Mouse (Mus musculus) heart, postnatal 0 days (tissue): ENCODE measurements at regions not wholly inside any gene's neighbourhood (a gene's known extent, or its start where the extent isn't known, plus 50 kb on each side); places are given as distances from the start of the nearest gene placed in this dataset.

Source experiments
- ATAC-seq: fragments of 200-750 bp; cut with Nextera tagmentation; 2 replicates; pipeline ENCODE4 v1.8.0; 2017; ENCODE audit warnings: low read depth, moderate number of reproducible peaks, moderate library complexity; ENCODE audit not compliant: insufficient read depth
- DNase-seq: peaks from one replicate; pipeline ENCODE4 v3.0.0-alpha.2; 2016; ENCODE audit warnings: low spot score
- H3K27ac ChIP-seq: fragments of 300-500 bp; sonication (generic); 2 replicates; pipeline ENCODE4 v1.5.1; 2014; ENCODE audit warnings: low read depth, mild to moderate bottlenecking
- H3K27me3 ChIP-seq: fragments of 300-500 bp; sonication (generic); 2 replicates; pipeline ENCODE4 v1.6.1; 2014; ENCODE audit warnings: low read length, mixed read lengths; ENCODE audit not compliant: control insufficient read depth, insufficient read depth
- H3K36me3 ChIP-seq: fragments of 300-500 bp; sonication (generic); replicated peaks from 2 replicates; pipeline ENCODE4 v1.6.1; 2014; ENCODE audit warnings: low read length, mixed read lengths; ENCODE audit not compliant: control insufficient read depth, insufficient read depth
- H3K4me1 ChIP-seq: fragments of 300-500 bp; sonication (generic); 2 replicates; pipeline ENCODE4 v1.6.1; 2014; ENCODE audit warnings: antibody characterized with exemption; ENCODE audit not compliant: control insufficient read depth, insufficient read depth
- H3K4me2 ChIP-seq: fragments of 300-500 bp; sonication (generic); 2 replicates; pipeline ENCODE4 v1.6.1; 2014; ENCODE audit warnings: low read depth, mild to moderate bottlenecking, low read length, moderate library complexity
- H3K4me3 ChIP-seq: fragments of 300-500 bp; sonication (generic); 2 replicates; pipeline ENCODE4 v1.5.1; 2014; ENCODE audit warnings: low read depth, low read length
- H3K9ac ChIP-seq: fragments of 300-500 bp; sonication (generic); replicated peaks from 2 replicates; pipeline ENCODE4 v1.6.1; 2014; ENCODE audit warnings: low read depth, low read length, mixed read lengths
- H3K9me3 ChIP-seq: fragments of 300-500 bp; sonication (generic); replicated peaks from 2 replicates; pipeline ENCODE4 v1.6.1; 2016; ENCODE audit warnings: low read length; ENCODE audit not compliant: control insufficient read depth
- CTCF ChIP-seq: IDR thresholded peaks from 2 replicates; pipeline ENCODE4 v1.5.1; 2016; ENCODE audit warnings: antibody characterized with exemption, control low read depth, low read depth
- EP300 ChIP-seq: IDR thresholded peaks from 2 replicates; pipeline ENCODE4 v1.6.1; 2016; ENCODE audit warnings: antibody characterized with exemption, low read depth
- WGBS: fragments of 180-500 bp; shearing (Covaris S2); extraction: QIAGEN DNeasy Blood & Tissue Kit; methylation state at CpG from one replicate; pipeline ENCODE4 v1.1.7; 2014; 5-methylcytosine and 5-hydroxymethylcytosine counted together

- Histone ChIP-seq H3K27me3 (no peaks in the 10 kb centered on the region), H3K9me3 (0 out of 2 replicates have a peak, but pooled peaks cover 5% of the 10 kb centered on the region), H3K9ac (no peak overlapping the region), H3K36me3 (no peaks in the 10 kb centered on the region), H3K27ac (no peak overlapping the region), H3K4me3 (no peak overlapping the region), H3K4me1 (no peaks in the 10 kb centered on the region), H3K4me2 (no peak overlapping the region)
- 83% methylated on average over 13 of the region's 13 CpGs for WGBS
- no peak for TF ChIP-seq EP300
- TF ChIP-seq CTCF: no peak
- no peak for DNase-seq
- no peak for ATAC-seq
These were observed 62.7 kb upstream of the Spin1 start for GRCm38 (mm10) chr13:51037850-51038450.

DNA sequence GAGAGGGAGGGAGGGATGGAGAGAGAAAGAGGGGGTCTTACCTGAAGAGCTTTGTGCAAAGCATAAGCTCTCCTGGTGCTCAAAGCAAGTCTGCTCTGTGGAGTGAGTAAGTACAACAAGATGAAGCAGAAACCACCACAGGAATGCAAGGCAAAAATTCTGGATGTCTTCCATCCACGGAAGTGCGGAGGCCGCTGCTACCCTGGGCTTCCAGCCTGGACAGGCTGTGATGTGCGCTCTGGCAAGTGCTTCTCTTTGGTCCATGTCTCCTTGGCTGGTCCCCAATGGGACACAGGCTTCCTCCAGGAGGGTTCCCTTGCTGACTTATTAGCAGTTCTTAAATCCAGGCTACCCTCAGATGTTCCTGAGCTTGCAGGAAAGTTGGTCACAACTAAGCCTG lies 61.7 kb upstream of the Spin1 start:
- WGBS: 78% methylated on average over 4 of the region's 4 CpGs
- Histone ChIP-seq H3K36me3 (no peaks in the 10 kb centered on the region), H3K27me3 (no peaks in the 10 kb centered on the region), H3K4me1 (no peaks in the 10 kb centered on the region), H3K9me3 (peaks cover 14% of the 10 kb centered on the region), H3K4me3 (no peak overlapping the region), H3K9ac (no peak overlapping the region), H3K4me2 (no peak overlapping the region), H3K27ac (no peak overlapping the region)
- ATAC-seq (no peak), DNase-seq (no peak)
- TF ChIP-seq EP300: no peak
- no peak for TF ChIP-seq CTCF

DNA sequence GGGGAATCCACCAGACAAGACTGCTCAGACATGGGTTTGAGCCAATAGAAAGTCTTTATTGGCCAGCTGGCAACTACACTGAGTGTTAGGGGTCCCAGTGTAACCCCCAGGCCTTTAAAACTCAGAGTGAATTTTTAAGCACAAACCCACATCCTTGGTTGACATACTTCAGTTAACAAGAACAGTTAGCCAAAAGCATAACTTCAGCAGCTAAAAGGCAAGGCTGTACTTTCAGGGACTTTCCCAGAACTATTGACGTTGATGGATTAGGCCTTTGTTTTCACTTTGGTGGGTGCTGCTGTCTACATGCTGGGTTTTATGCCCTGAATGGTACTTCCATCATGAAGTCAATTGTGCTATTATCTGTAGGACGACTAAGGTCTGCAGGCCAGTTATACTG lies 59.6 kb upstream of the Spin1 start:
- Histone ChIP-seq H3K36me3 (no peaks in the 10 kb centered on the region), H3K9me3 (peaks cover 14% of the 10 kb centered on the region), H3K4me1 (no peaks in the 10 kb centered on the region), H3K9ac (no peak overlapping the region), H3K27me3 (no peaks in the 10 kb centered on the region), H3K4me3 (no peak overlapping the region), H3K27ac (no peak overlapping the region), H3K4me2 (no peak overlapping the region)
- 58% methylated on average over 2 of the region's 2 CpGs for WGBS
- ATAC-seq (no peak), DNase-seq (no peak)
- TF ChIP-seq CTCF: no peak

- H3K9ac ChIP-seq: no peak overlapping the region
- no peaks in the 10 kb centered on the region for H3K27me3 ChIP-seq
- H3K4me1 ChIP-seq: no peaks in the 10 kb centered on the region
- WGBS: 82% methylated on average over 9 of the region's 9 CpGs
- H3K4me2 ChIP-seq: no peak overlapping the region
- no peak overlapping the region for H3K27ac ChIP-seq
- H3K36me3 ChIP-seq: no peaks in the 10 kb centered on the region
- DNase-seq (no peak), ATAC-seq (no peak)
- no peak overlapping the region for H3K4me3 ChIP-seq
- peaks cover 14% of the 10 kb centered on the region for H3K9me3 ChIP-seq
- no peak for TF ChIP-seq CTCF
- no peak for TF ChIP-seq EP300
These were observed 57.7 kb upstream of the Spin1 start for GRCm38 (mm10) chr13:51042881-51043402.
